In the genomic region with DNA sequence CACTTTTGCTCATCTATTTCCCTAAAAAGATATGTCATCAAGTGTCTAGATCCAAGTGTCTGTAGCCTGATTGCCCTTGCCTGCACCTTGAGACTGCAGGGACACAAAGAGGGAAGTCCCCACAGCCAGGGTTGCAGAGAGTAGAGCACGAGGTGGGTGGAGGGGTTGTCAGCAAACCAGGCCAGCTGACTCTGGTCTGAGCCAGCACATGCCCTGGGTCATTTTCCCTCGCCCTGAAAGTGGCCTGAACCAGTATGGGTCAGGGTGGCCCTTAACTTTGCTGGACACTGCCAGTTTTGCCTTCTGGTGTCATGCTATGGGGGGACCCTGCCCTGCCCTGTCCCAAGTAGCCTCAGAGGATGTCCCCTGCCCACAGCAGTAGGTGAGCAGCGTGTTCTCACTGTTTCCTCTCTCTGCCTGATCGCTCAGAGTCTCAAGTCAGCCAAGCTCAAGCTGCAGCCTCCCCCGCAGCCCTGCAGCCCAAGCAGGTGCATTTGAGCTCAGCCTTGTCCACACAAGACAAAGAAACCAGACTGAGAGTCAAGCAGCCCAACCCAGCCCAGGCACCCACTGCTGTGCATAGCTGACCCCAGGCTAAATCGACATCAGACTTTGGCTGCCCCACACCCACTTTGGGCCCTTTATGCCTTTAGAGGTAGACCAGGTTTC, we compare ENCODE assay signal across 8 mouse cellular contexts. TPM values are rescaled to one million over a fixed set of nuclear protein-coding genes. Genes with fewer than 3 reads are reported as not detected.
DNase-seq lines count a peak whose midpoint lies in the region; ATAC-seq lines count a peak whose summit lies in the region.

No protein-coding gene starts in this region.

- intact Hi-C loops in gastrocnemius, postnatal 36 days (cut with DNase I): no loop called here

- peak overlapping the region; percentile 61 for H3K27ac ChIP-seq in heart, embryonic 16.5 days (ENCODE audit: low read length)
- H3K27ac ChIP-seq in midbrain, embryonic 11.5 days (ENCODE audit: low read depth, low read length): no peak overlapping the region

- peak overlapping the region; percentile 19; the same call in 1 of the 2 replicates for H3K9ac ChIP-seq in heart, embryonic 16.5 days (ENCODE audit: low read length)
- H3K9ac ChIP-seq in midbrain, embryonic 11.5 days (ENCODE audit: low read length): peak overlapping the region; percentile 17; the same call in 1 of the 2 replicates

- ATAC-seq in heart, embryonic 16.5 days (replicated peaks; ENCODE audit: extremely low read depth, insufficient read depth, low FRiP score): peak; percentile 12; the same call in 1 of the 2 replicates
- ATAC-seq in midbrain, embryonic 11.5 days (ENCODE audit: low FRiP score): no peak

- WGBS in heart, embryonic 16.5 days: 38% methylated on average over 6 of the region's 6 CpGs
- 55% methylated on average over 6 of the region's 6 CpGs for WGBS in midbrain, embryonic 11.5 days

- DNase-seq in 416B (ENCODE audit: low read depth): peak; percentile 64
- DNase-seq in T-cell, adult 2 months (ENCODE audit: low spot score): peak; percentile 49
- peak; percentile 74 to 91 for DNase-seq in kidney, postnatal 25 days
- no peak for DNase-seq in midbrain, embryonic 11.5 days (ENCODE audit: low spot score, missing footprints)
- peak; percentile 68 to 74 for DNase-seq in thymus, postnatal 36 days
- DNase-seq in gastrocnemius, postnatal 36 days: no peak
- no peak for DNase-seq in urinary bladder, adult 2 months (ENCODE audit: low spot score)

- peaks cover 97% of the 10 kb centered on the region for H3K4me1 ChIP-seq in heart, embryonic 16.5 days (ENCODE audit: control insufficient read depth, insufficient read depth, low read length)
- peaks cover 75% of the 10 kb centered on the region for H3K4me1 ChIP-seq in midbrain, embryonic 11.5 days (ENCODE audit: control insufficient read depth, insufficient read depth, low read length)

- no peaks in the 10 kb centered on the region for H3K27me3 ChIP-seq in heart, embryonic 16.5 days (ENCODE audit: control insufficient read depth, insufficient read depth, low read length)
- no peaks in the 10 kb centered on the region for H3K27me3 ChIP-seq in midbrain, embryonic 11.5 days (ENCODE audit: control insufficient read depth, insufficient read depth, low read length)

- no peaks in the 10 kb centered on the region for H3K9me3 ChIP-seq in heart, embryonic 16.5 days (replicated peaks; ENCODE audit: control insufficient read depth, low read length)
- H3K9me3 ChIP-seq in midbrain, embryonic 11.5 days (ENCODE audit: control insufficient read depth, low read length): no peaks in the 10 kb centered on the region

- H3K36me3 ChIP-seq in heart, embryonic 16.5 days (ENCODE audit: control insufficient read depth, insufficient read depth): no peaks in the 10 kb centered on the region
- H3K36me3 ChIP-seq in midbrain, embryonic 11.5 days (ENCODE audit: control insufficient read depth, insufficient read depth, low read length): no peaks in the 10 kb centered on the region

- H3K4me3 ChIP-seq in heart, embryonic 16.5 days (ENCODE audit: low read length): no peak overlapping the region
- no peak overlapping the region for H3K4me3 ChIP-seq in midbrain, embryonic 11.5 days (ENCODE audit: low read depth, low read length)

- H3K4me2 ChIP-seq in heart, embryonic 16.5 days (ENCODE audit: low read depth, low read length): no peak overlapping the region
- H3K4me2 ChIP-seq in midbrain, embryonic 11.5 days: no peak overlapping the region

RNA-seq across cellular contexts. Expression of a gene that starts 14.1 kb away (rescaled TPM):
- 20.6 and 22.6 TPM in 2 replicates for polyA plus RNA-seq in heart, embryonic 16.5 days (2015; fragmentation: Nextera tagmentation; extraction: Ambion mirVana)
- 47.7 and 51.5 TPM in 2 replicates for polyA plus RNA-seq in midbrain, embryonic 11.5 days (2014; fragmentation: Nextera tagmentation; extraction: Ambion mirVana)
- total RNA-seq in gastrocnemius, postnatal 36 days (2021): 10 to 100 TPM; 24.3 to 27.2 TPM
- 15.3 and 31.4 TPM in 2 replicates for polyA plus RNA-seq in urinary bladder, adult 2 months (2012; rRNA removed)

Comparison
In these comparisons a context has a peak if more than half of its experiments do, and no peak if none do; other contexts are left out.
1. DNase-seq: peak in 416B (single experiment), T-cell, adult 2 months (single experiment), kidney, postnatal 25 days (2 of 2) and thymus, postnatal 36 days (2 of 2); none in midbrain, embryonic 11.5 days (single experiment), gastrocnemius, postnatal 36 days (0 of 2) and urinary bladder, adult 2 months (single experiment).